Mouse (Mus musculus): Measurements from ENCODE around the gene 4930558K02Rik. TPM values are rescaled to one million over a fixed set of nuclear protein-coding genes. Genes with fewer than 3 reads are reported as not detected.

The 4930558K02Rik gene
- total RNA-seq, 2 experiments from 2014 or later, result not detected

GRCm38 (mm10) chr1:161998781-161999180 lies 19.3 kb upstream of the 4930558K02Rik start:
- ATAC-seq (replicated peaks; ENCODE audit: poor library complexity), result peak; percentile 52

GRCm38 (mm10) chr1:161992389-161992788 lies 13.0 kb upstream of the 4930558K02Rik start:
- ATAC-seq (replicated peaks; ENCODE audit: poor library complexity), result peak; percentile 31

- no peak for ATAC-seq (replicated peaks; ENCODE audit: poor library complexity)
Observed at GRCm38 (mm10) chr1:161991846-161992245, 12.4 kb upstream of the 4930558K02Rik start.

- ATAC-seq (replicated peaks; ENCODE audit: poor library complexity), result no peak
Observed at GRCm38 (mm10) chr1:161990684-161991578, 11.5 kb upstream of the 4930558K02Rik start.

GRCm38 (mm10) chr1:161983979-161984566 lies 4.6 kb upstream of the 4930558K02Rik start:
- no peak for ATAC-seq (replicated peaks; ENCODE audit: poor library complexity)

- ATAC-seq (replicated peaks; ENCODE audit: poor library complexity), result no peak
Observed at GRCm38 (mm10) chr1:161983451-161983850, 4.0 kb upstream of the 4930558K02Rik start.

GRCm38 (mm10) chr1:161980626-161981298 lies 1.3 kb upstream of the 4930558K02Rik start:
- no peak for ATAC-seq (replicated peaks; ENCODE audit: poor library complexity)

- no peak for ATAC-seq (replicated peaks; ENCODE audit: poor library complexity)
Observed at GRCm38 (mm10) chr1:161980046-161980445, 610 bp upstream of the 4930558K02Rik start.

GRCm38 (mm10) chr1:161978173-161978700 lies 1.2 kb downstream of the 4930558K02Rik start:
- no peak for ATAC-seq (replicated peaks; ENCODE audit: poor library complexity)

- ATAC-seq (replicated peaks; ENCODE audit: poor library complexity), result no peak
Observed at GRCm38 (mm10) chr1:161977331-161977730, 2.1 kb downstream of the 4930558K02Rik start.

GRCm38 (mm10) chr1:161976255-161977182 lies 2.9 kb downstream of the 4930558K02Rik start:
- ATAC-seq (replicated peaks; ENCODE audit: poor library complexity), result peak; percentile 97

GRCm38 (mm10) chr1:161972233-161972632 lies 7.2 kb downstream of the 4930558K02Rik start:
- no peak for ATAC-seq (replicated peaks; ENCODE audit: poor library complexity)

GRCm38 (mm10) chr1:161970874-161971273 lies 8.6 kb downstream of the 4930558K02Rik start:
- ATAC-seq (replicated peaks; ENCODE audit: poor library complexity), result no peak

GRCm38 (mm10) chr1:161968589-161969407 lies 10.6 kb downstream of the 4930558K02Rik start, which contains the start of gene Pigc:
Pigc (plus strand) TSS chr1:161969186.
- ATAC-seq (replicated peaks; ENCODE audit: poor library complexity), result peak; percentile 98

- ATAC-seq (replicated peaks; ENCODE audit: poor library complexity), result no peak
Observed at GRCm38 (mm10) chr1:161967936-161968335, 11.5 kb downstream of the 4930558K02Rik start.

GRCm38 (mm10) chr1:161962465-161963377 lies 16.7 kb downstream of the 4930558K02Rik start:
- ATAC-seq (replicated peaks; ENCODE audit: poor library complexity), result peak; percentile 95

GRCm38 (mm10) chr1:161957964-161958950 lies 21.2 kb downstream of the 4930558K02Rik start:
- ATAC-seq (replicated peaks; ENCODE audit: poor library complexity), result no peak

Measured in megakaryocyte progenitor cell, adult 5-6 weeks (primary cell).